In the genomic region with DNA sequence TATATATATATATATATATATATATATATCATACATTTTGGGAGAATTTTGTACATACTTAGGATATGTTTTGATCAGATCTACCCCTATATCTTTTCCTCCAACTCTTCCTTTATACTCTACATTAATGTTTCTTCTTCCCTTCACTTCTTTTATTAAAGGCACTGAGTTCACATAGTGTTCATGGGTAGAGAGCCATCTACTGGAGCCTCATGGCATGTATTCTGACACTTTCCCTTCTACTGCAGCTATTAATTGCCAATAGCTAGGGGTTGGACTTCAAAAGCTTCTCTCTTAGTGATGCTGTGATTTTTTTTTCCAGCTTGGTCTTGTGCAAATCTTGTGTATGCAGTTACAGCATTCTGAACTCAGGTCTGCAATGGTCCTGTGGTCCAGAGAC, we compare ENCODE assay signal across 23 mouse cellular contexts. TPM values are rescaled to one million over a fixed set of nuclear protein-coding genes. Genes with fewer than 3 reads are reported as not detected.
DNase-seq lines count a peak whose midpoint lies in the region; ATAC-seq and TF ChIP-seq lines count a peak whose summit lies in the region.
"Had no signal": no experiment of that assay in that cellular context is flagged by ENCODE, and none has a peak within 500 bp of the region (broad histone marks: within the 10 kb centered on the region; RNA-seq: fewer than 3 reads in every experiment).

No protein-coding gene starts in this region.

- no peak for TF ChIP-seq EP300 in heart, postnatal 0 days (IDR thresholded peaks at IDR 0.05; ENCODE audit: low read depth)

- H3K36me3 ChIP-seq in heart, postnatal 0 days (replicated peaks; ENCODE audit: control insufficient read depth, insufficient read depth, low read length): no peaks in the 10 kb centered on the region
- H3K36me3 ChIP-seq: forebrain, embryonic 12.5 days; G1E; hindbrain, embryonic 12.5 days; liver, embryonic 13.5 days; neural tube, embryonic 15.5 days had no signal

- no peaks in the 10 kb centered on the region for H3K4me1 ChIP-seq in heart, postnatal 0 days (ENCODE audit: control insufficient read depth, insufficient read depth)
- H3K4me1 ChIP-seq: forebrain, embryonic 12.5 days; hindbrain, embryonic 12.5 days; liver, embryonic 13.5 days; neural tube, embryonic 15.5 days had no signal

- no peaks in the 10 kb centered on the region for H3K9me3 ChIP-seq in heart, postnatal 0 days (replicated peaks; ENCODE audit: control insufficient read depth, low read length)
- H3K9me3 ChIP-seq: forebrain, embryonic 12.5 days; G1E; hindbrain, embryonic 12.5 days; liver, embryonic 13.5 days; neural tube, embryonic 15.5 days had no signal

- intact Hi-C loops in heart, postnatal 10 days (cut with DNase I): loop anchor here (10.0 kb wide), 1 partner anchor 353 kb away; no protein-coding TSS in a partner anchor
- intact Hi-C loops in left cerebral cortex, adult 2 months (cut with DNase I): no loop called here

- H3K4me2 ChIP-seq in heart, postnatal 0 days (ENCODE audit: low read depth, low read length): no peak overlapping the region
- H3K4me2 ChIP-seq: forebrain, embryonic 12.5 days; hindbrain, embryonic 12.5 days; liver, embryonic 13.5 days; neural tube, embryonic 15.5 days had no signal

- no peak overlapping the region for H3K4me3 ChIP-seq in heart, postnatal 0 days (ENCODE audit: low read depth, low read length)
- H3K4me3 ChIP-seq in left cerebral cortex, adult 2 months: no peak overlapping the region
- H3K4me3 ChIP-seq: forebrain, embryonic 12.5 days; hindbrain, embryonic 12.5 days; liver, embryonic 13.5 days; neural tube, embryonic 15.5 days had no signal

- ATAC-seq in heart, postnatal 0 days (ENCODE audit: insufficient read depth, low read depth): no peak
- no peak for ATAC-seq in granulocyte monocyte progenitor cell, adult 5-6 weeks (replicated peaks; ENCODE audit: poor library complexity, severe bottlenecking)

- DNase-seq in heart, postnatal 0 days (ENCODE audit: low spot score): peak; percentile 28
- DNase-seq in heart, postnatal 10 days: no peak
- no peak for DNase-seq in left cerebral cortex, adult 2 months (ENCODE audit: extremely low spot score in 1 of 2, low spot score in 2 of 2)
- no peak for DNase-seq in left cerebral cortex, adult 18-20 months (ENCODE audit: low spot score in 2 of 2)
- DNase-seq in MN1 (ENCODE audit: low spot score): peak; percentile 22
- DNase-seq in naive thymus-derived CD4-positive, alpha-beta T cell, adult 2 months (ENCODE audit: low read depth): peak; percentile 3
- DNase-seq: adrenal gland, adult 2 months; cerebellum, postnatal 10 days; heart, adult 11 months; liver, embryonic 13.5 days; right cerebral cortex, postnatal 4 days; thymus, postnatal 4 days had no signal

- TF ChIP-seq CTCF in heart, postnatal 0 days (IDR thresholded peaks at IDR 0.05; ENCODE audit: low read depth): peak; percentile 38
- TF ChIP-seq CTCF in left cerebral cortex, adult 2 months (IDR thresholded peaks at IDR 0.05): peak; percentile 46

- H3K27ac ChIP-seq in heart, postnatal 0 days (ENCODE audit: low read depth): no peak overlapping the region
- no peak overlapping the region for H3K27ac ChIP-seq in left cerebral cortex, adult 2 months
- H3K27ac ChIP-seq: forebrain, embryonic 12.5 days; hindbrain, embryonic 12.5 days; liver, embryonic 13.5 days; neural tube, embryonic 15.5 days had no signal

- H3K27me3 ChIP-seq in heart, postnatal 0 days (ENCODE audit: control insufficient read depth, insufficient read depth, low read length): no peaks in the 10 kb centered on the region
- H3K27me3 ChIP-seq: forebrain, embryonic 12.5 days; hindbrain, embryonic 12.5 days; liver, embryonic 13.5 days; neural tube, embryonic 15.5 days had no signal

- H3K9ac ChIP-seq in heart, postnatal 0 days (replicated peaks; ENCODE audit: low read depth, low read length): no peak overlapping the region
- H3K9ac ChIP-seq: forebrain, embryonic 12.5 days; hindbrain, embryonic 12.5 days; liver, embryonic 13.5 days; neural tube, embryonic 15.5 days had no signal

RNA-seq across cellular contexts. Expression of gene Ddo, which starts 11.8 kb away (rescaled TPM):
- 41.4 and 52.6 TPM in 2 replicates for total RNA-seq in heart, postnatal 0 days (2014; rRNA removed; ENCODE audit: low replicate concordance)
- 26.7 and 32.0 TPM in 2 replicates for polyA plus RNA-seq in heart, postnatal 0 days (2015; fragmentation: Nextera tagmentation; extraction: Ambion mirVana)
- 10 to 100 TPM; 24.2 to 24.9 TPM for total RNA-seq in heart, postnatal 10 days (2021)
- 10 to 100 TPM; 12.9 to 13.5 TPM for total RNA-seq in left cerebral cortex, adult 2 months (2021)
- total RNA-seq in left cerebral cortex, adult 18-20 months (2021): 10 to 100 TPM; 12.4 to 13.9 TPM
- total RNA-seq in granulocyte monocyte progenitor cell, adult 5-6 weeks (2014; fragmentation: Nextera tagmentation): not detected in 2 replicates
- total RNA-seq in granulocyte monocyte progenitor cell, adult 5-6 weeks (2017): not detected in 2 replicates
- total RNA-seq: megakaryocyte-erythroid progenitor cell, adult 5-6 weeks had no signal
- polyA plus RNA-seq: C2C12; G1E; liver, embryonic 13.5 days had no signal

RNA-seq across cellular contexts. Expression of gene Slc22a16, which starts 47.8 kb away (rescaled TPM):
- total RNA-seq in heart, postnatal 0 days (2014; rRNA removed; ENCODE audit: low replicate concordance): not detected in 2 replicates
- not detected in 2 replicates for polyA plus RNA-seq in heart, postnatal 0 days (2015; fragmentation: Nextera tagmentation; extraction: Ambion mirVana)
- total RNA-seq in heart, postnatal 10 days (2021): not detected
- not detected for total RNA-seq in left cerebral cortex, adult 2 months (2021)
- total RNA-seq in left cerebral cortex, adult 18-20 months (2021): not detected
- not detected in 2 replicates for total RNA-seq in granulocyte monocyte progenitor cell, adult 5-6 weeks (2014; fragmentation: Nextera tagmentation)
- total RNA-seq in granulocyte monocyte progenitor cell, adult 5-6 weeks (2017): not detected in 2 replicates
- total RNA-seq: adrenal gland, adult 2 months; G1E; layer of hippocampus, adult 18-20 months; left cerebral cortex, adult 8-10 months; megakaryocyte-erythroid progenitor cell, adult 5-6 weeks had no signal
- polyA plus RNA-seq: adrenal gland, adult 2 months; C2C12; forebrain, embryonic 12.5 days; G1E; heart, embryonic 14.5 days; hindbrain, embryonic 12.5 days; limb, embryonic 11.5 days; liver, embryonic 13.5 days; neural tube, embryonic 15.5 days had no signal

Comparison
In these comparisons a context has a peak if more than half of its experiments do, and no peak if none do; other contexts are left out.
1. DNase-seq: peak in heart, postnatal 0 days (single experiment), MN1 (single experiment) and naive thymus-derived CD4-positive, alpha-beta T cell, adult 2 months (single experiment); none in heart, postnatal 10 days (0 of 2), left cerebral cortex, adult 2 months (0 of 2) and left cerebral cortex, adult 18-20 months (0 of 2).
2. RNA of gene Ddo, which starts 11.8 kb away (total RNA-seq): 41.4 to 52.6 TPM in heart, postnatal 0 days, 24.2 to 24.9 TPM in heart, postnatal 10 days, 12.4 to 13.9 TPM in left cerebral cortex, adult 18-20 months and 12.9 to 13.5 TPM in left cerebral cortex, adult 2 months; not detected in granulocyte monocyte progenitor cell, adult 5-6 weeks; every median in the first group is over 10 times any median in the second.